Mouse (Mus musculus): Measurements from ENCODE around the gene Spryd3. TPM values are rescaled to one million over a fixed set of nuclear protein-coding genes. Genes with fewer than 3 reads are reported as not detected.

The Spryd3 gene
- polyA plus RNA-seq, 1 experiment = 1.1 TPM

- Histone ChIP-seq H3K4me1 (ENCODE audit: control insufficient read depth) (peaks cover 22% of the 10 kb centered on the region), H3K9me3 (ENCODE audit: control insufficient read depth, low read length) (no peaks in the 10 kb centered on the region; the same call in 1 of the 2 replicates), H3K27me3 (ENCODE audit: control insufficient read depth) (peaks cover 52% of the 10 kb centered on the region), H3K36me3 (ENCODE audit: control insufficient read depth) (no peaks in the 10 kb centered on the region), H3K4me3 (replicated peaks) (no peak overlapping the region)
- TF ChIP-seq GATA1 (IDR thresholded peaks at IDR 0.05; ENCODE audit: low read length) (no peak), TAL1 (IDR thresholded peaks at IDR 0.05; ENCODE audit: low read length) (no peak)
These were observed 7.2 kb upstream of the Spryd3 start for GRCm38 (mm10) chr15:102142914-102143912.

GRCm38 (mm10) chr15:102141120-102141519, 5.1 kb upstream of the Spryd3 start:
- no peaks in the 10 kb centered on the region; the same call in 1 of the 2 replicates for H3K9me3 ChIP-seq (ENCODE audit: control insufficient read depth, low read length)
- no peak overlapping the region for H3K4me3 ChIP-seq (replicated peaks)
- H3K27me3 ChIP-seq (ENCODE audit: control insufficient read depth) = peaks cover 51% of the 10 kb centered on the region
- no peak for TF ChIP-seq TAL1 (IDR thresholded peaks at IDR 0.05; ENCODE audit: low read length)
- no peak for TF ChIP-seq GATA1 (IDR thresholded peaks at IDR 0.05; ENCODE audit: low read length)
- H3K4me1 ChIP-seq (ENCODE audit: control insufficient read depth) = peaks cover 25% of the 10 kb centered on the region
- no peaks in the 10 kb centered on the region for H3K36me3 ChIP-seq (ENCODE audit: control insufficient read depth)

GRCm38 (mm10) chr15:102135522-102136128, 409 bp downstream of the Spryd3 start:
- Histone ChIP-seq H3K36me3 (ENCODE audit: control insufficient read depth) (peaks cover 28% of the 10 kb centered on the region), H3K9me3 (ENCODE audit: control insufficient read depth, low read length) (no peaks in the 10 kb centered on the region), H3K4me3 (replicated peaks) (peak overlapping the region; percentile 77), H3K27me3 (ENCODE audit: control insufficient read depth) (peaks cover 4% of the 10 kb centered on the region; the same call in 1 of the 2 replicates), H3K4me1 (ENCODE audit: control insufficient read depth) (peaks cover 27% of the 10 kb centered on the region)
- no peak for TF ChIP-seq TAL1 (IDR thresholded peaks at IDR 0.05; ENCODE audit: low read length)
- TF ChIP-seq GATA1 (IDR thresholded peaks at IDR 0.05; ENCODE audit: low read length) = no peak

- no peaks in the 10 kb centered on the region for H3K9me3 ChIP-seq (ENCODE audit: control insufficient read depth, low read length)
- H3K36me3 ChIP-seq (ENCODE audit: control insufficient read depth) = peaks cover 37% of the 10 kb centered on the region
- H3K27me3 ChIP-seq (ENCODE audit: control insufficient read depth) = peaks cover 4% of the 10 kb centered on the region; the same call in 1 of the 2 replicates
- no peak for TF ChIP-seq GATA1 (IDR thresholded peaks at IDR 0.05; ENCODE audit: low read length)
- H3K4me3 ChIP-seq (replicated peaks) = no peak overlapping the region
- H3K4me1 ChIP-seq (ENCODE audit: control insufficient read depth) = peaks cover 27% of the 10 kb centered on the region
These were observed 1.3 kb downstream of the Spryd3 start for GRCm38 (mm10) chr15:102134709-102135108.

- H3K4me1 ChIP-seq (ENCODE audit: control insufficient read depth) = peaks cover 27% of the 10 kb centered on the region
- H3K36me3 ChIP-seq (ENCODE audit: control insufficient read depth) = peaks cover 51% of the 10 kb centered on the region
- H3K27me3 ChIP-seq (ENCODE audit: control insufficient read depth) = no peaks in the 10 kb centered on the region
- TF ChIP-seq TAL1 (IDR thresholded peaks at IDR 0.05; ENCODE audit: low read length) (no peak), GATA1 (IDR thresholded peaks at IDR 0.05; ENCODE audit: low read length) (no peak)
- no peaks in the 10 kb centered on the region for H3K9me3 ChIP-seq (ENCODE audit: control insufficient read depth, low read length)
- H3K4me3 ChIP-seq (replicated peaks) = no peak overlapping the region
These were observed 2.7 kb downstream of the Spryd3 start for GRCm38 (mm10) chr15:102133314-102133713.

- H3K4me1 ChIP-seq (ENCODE audit: control insufficient read depth) = no peaks in the 10 kb centered on the region
- H3K9me3 ChIP-seq (ENCODE audit: control insufficient read depth, low read length) = no peaks in the 10 kb centered on the region
- TF ChIP-seq GATA1 (IDR thresholded peaks at IDR 0.05; ENCODE audit: low read length) = no peak
- TF ChIP-seq TAL1 (IDR thresholded peaks at IDR 0.05; ENCODE audit: low read length) = no peak
- peaks cover 81% of the 10 kb centered on the region for H3K36me3 ChIP-seq (ENCODE audit: control insufficient read depth)
- no peaks in the 10 kb centered on the region for H3K27me3 ChIP-seq (ENCODE audit: control insufficient read depth)
- no peak overlapping the region for H3K4me3 ChIP-seq (replicated peaks)
These were observed 9.7 kb downstream of the Spryd3 start for GRCm38 (mm10) chr15:102126303-102126702.

- Histone ChIP-seq H3K9me3 (ENCODE audit: control insufficient read depth, low read length) (no peaks in the 10 kb centered on the region), H3K4me3 (replicated peaks) (no peak overlapping the region), H3K27me3 (ENCODE audit: control insufficient read depth) (no peaks in the 10 kb centered on the region), H3K36me3 (ENCODE audit: control insufficient read depth) (peaks cover 83% of the 10 kb centered on the region), H3K4me1 (ENCODE audit: control insufficient read depth) (peaks cover 6% of the 10 kb centered on the region)
- TF ChIP-seq TAL1 (IDR thresholded peaks at IDR 0.05; ENCODE audit: low read length) (no peak), GATA1 (IDR thresholded peaks at IDR 0.05; ENCODE audit: low read length) (no peak)
These were observed 15.5 kb downstream of the Spryd3 start for GRCm38 (mm10) chr15:102120530-102120929.

GRCm38 (mm10) chr15:102119831-102120170, 16.2 kb downstream of the Spryd3 start:
- no peak overlapping the region for H3K4me3 ChIP-seq (replicated peaks)
- H3K36me3 ChIP-seq (ENCODE audit: control insufficient read depth) = peaks cover 77% of the 10 kb centered on the region
- H3K27me3 ChIP-seq (ENCODE audit: control insufficient read depth) = no peaks in the 10 kb centered on the region
- peaks cover 7% of the 10 kb centered on the region for H3K4me1 ChIP-seq (ENCODE audit: control insufficient read depth)
- TF ChIP-seq TAL1 (IDR thresholded peaks at IDR 0.05; ENCODE audit: low read length) (no peak), GATA1 (IDR thresholded peaks at IDR 0.05; ENCODE audit: low read length) (no peak)
- no peaks in the 10 kb centered on the region for H3K9me3 ChIP-seq (ENCODE audit: control insufficient read depth, low read length)

- peaks cover 7% of the 10 kb centered on the region for H3K4me1 ChIP-seq (ENCODE audit: control insufficient read depth)
- H3K36me3 ChIP-seq (ENCODE audit: control insufficient read depth) = peaks cover 72% of the 10 kb centered on the region
- H3K4me3 ChIP-seq (replicated peaks) = no peak overlapping the region
- TF ChIP-seq TAL1 (IDR thresholded peaks at IDR 0.05; ENCODE audit: low read length) (no peak), GATA1 (IDR thresholded peaks at IDR 0.05; ENCODE audit: low read length) (no peak)
- no peaks in the 10 kb centered on the region for H3K9me3 ChIP-seq (ENCODE audit: control insufficient read depth, low read length)
- H3K27me3 ChIP-seq (ENCODE audit: control insufficient read depth) = no peaks in the 10 kb centered on the region
These were observed 16.8 kb downstream of the Spryd3 start for GRCm38 (mm10) chr15:102119121-102119830.
